Mouse (Mus musculus) heart, adult 2 months (tissue): Measurements from ENCODE around the gene Necab2. TPM values are rescaled to one million over a fixed set of nuclear protein-coding genes. Genes with fewer than 3 reads are reported as not detected.
A peak's percentile ranks its signal among the peaks of the same experiment; 100 is the strongest.

Experiments used
- DNase-seq, 2 experiments: peaks; one replicate each; pipeline ENCODE4 v3.0.0; 2021
- H3K27ac ChIP-seq: fragments of 200-600 bp; 2 replicates; pipeline ENCODE4 v1.8.1; 2022
- H3K27me3 ChIP-seq: fragments of 200-500 bp; 2 replicates; pipeline ENCODE4 v1.6.1; 2012; ENCODE audit warnings: mild to moderate bottlenecking, low read length, inconsistent platforms, mixed read lengths; ENCODE audit not compliant: control insufficient read depth, insufficient read depth
- H3K36me3 ChIP-seq: fragments of 200-500 bp; 2 replicates; pipeline ENCODE4 v1.6.1; 2012; ENCODE audit warnings: low read length, inconsistent platforms; ENCODE audit not compliant: control insufficient read depth, insufficient read depth
- H3K4me1 ChIP-seq: fragments of 200-500 bp; 2 replicates; pipeline ENCODE4 v1.6.1; 2011; ENCODE audit warnings: low read length; ENCODE audit not compliant: control insufficient read depth, insufficient read depth
- H3K4me3 ChIP-seq: fragments of 200-600 bp; 2 replicates; pipeline ENCODE4 v1.8.1; 2022
- H3K79me2 ChIP-seq: fragments of 200-500 bp; replicated peaks from 2 replicates; pipeline ENCODE4 v1.6.1; 2012; ENCODE audit warnings: mild to moderate bottlenecking, inconsistent platforms, low read length, moderate library complexity, mixed read lengths; ENCODE audit not compliant: control insufficient read depth, insufficient read depth
- H3K9ac ChIP-seq: fragments of 200-500 bp; 2 replicates; pipeline ENCODE4 v1.6.1; 2012; ENCODE audit warnings: low read depth, mild to moderate bottlenecking, control low read depth, inconsistent platforms, low read length, mixed read lengths
- CTCF ChIP-seq: fragments of 200-600 bp; IDR thresholded peaks from 2 replicates; pipeline ENCODE4 v1.8.1; 2022; ENCODE audit warnings: antibody characterized with exemption, mild to moderate bottlenecking, moderate library complexity
- EP300 ChIP-seq: fragments of 200-500 bp; IDR thresholded peaks from 2 replicates; pipeline ENCODE4 v1.6.1; 2011; ENCODE audit warnings: low read depth, low read length, control low read depth; ENCODE audit not compliant: insufficient read depth
- POLR2A ChIP-seq: fragments of 200-500 bp; IDR thresholded peaks from 2 replicates; pipeline ENCODE4 v1.6.1; 2011; ENCODE audit warnings: mild to moderate bottlenecking, low read depth, low read length, control low read depth; ENCODE audit not compliant: insufficient read depth
- WGBS: fragments of 180-500 bp; shearing (Covaris S2); methylation state at CpG from one replicate; pipeline ENCODE4 v1.1.7; 2018; 5-methylcytosine and 5-hydroxymethylcytosine counted together
- intact Hi-C: fragments of 180-260 bp; cut with DNase I; formaldehyde crosslinking; loops from one replicate; pipeline ENCODE4 v1.15.1; 2025
- polyA plus RNA-seq: library from polyadenylated mRNA; depleted of rRNA; stranded (reverse); fragments of >200 nt; gene quantifications from 2 replicates; pipeline ENCODE4 v1.2.3, GENCODE M21; 2012; rRNA removed
- total RNA-seq, 2 experiments: library from RNA; stranded (reverse); gene quantifications; 2 replicates each; pipeline ENCODE4 v1.2.3; 2021

The Necab2 gene
- total and polyA plus RNA-seq, 3 experiments = not detected

- intact Hi-C loops = no loop called here
- no peak overlapping the region for H3K27ac ChIP-seq
- H3K36me3 ChIP-seq = no peaks in the 10 kb centered on the region
- no peak for DNase-seq
- no peak overlapping the region for H3K4me3 ChIP-seq
- no peaks in the 10 kb centered on the region for H3K27me3 ChIP-seq
- no peak overlapping the region for H3K9ac ChIP-seq
- H3K79me2 ChIP-seq = no peaks in the 10 kb centered on the region
- no peaks in the 10 kb centered on the region for H3K4me1 ChIP-seq
- 85% methylated on average over 3 of the region's 3 CpGs for WGBS
- no peak for TF ChIP-seq POLR2A
- TF ChIP-seq EP300 = no peak
- no peak for TF ChIP-seq CTCF
Measured at GRCm38 (mm10) chr8:119514940-119515339, 68.4 kb downstream of the Necab2 start.

- intact Hi-C loops = no loop called here
- H3K79me2 ChIP-seq = no peaks in the 10 kb centered on the region
- WGBS = 85% methylated on average over 3 of the region's 3 CpGs
- no peak for DNase-seq
- no peak overlapping the region for H3K9ac ChIP-seq
- no peaks in the 10 kb centered on the region for H3K27me3 ChIP-seq
- H3K4me3 ChIP-seq = no peak overlapping the region
- no peak overlapping the region for H3K27ac ChIP-seq
- TF ChIP-seq EP300 (no peak), POLR2A (no peak)
- H3K4me1 ChIP-seq = no peaks in the 10 kb centered on the region
- H3K36me3 ChIP-seq = no peaks in the 10 kb centered on the region
Measured at GRCm38 (mm10) chr8:119515767-119516166, 69.2 kb downstream of the Necab2 start.

- Histone ChIP-seq H3K27ac (no peak overlapping the region), H3K79me2 (no peaks in the 10 kb centered on the region), H3K4me1 (no peaks in the 10 kb centered on the region), H3K36me3 (no peaks in the 10 kb centered on the region), H3K4me3 (no peak overlapping the region), H3K27me3 (no peaks in the 10 kb centered on the region), H3K9ac (no peak overlapping the region)
- DNase-seq = no peak
- 66% methylated on average over 5 of the region's 5 CpGs for WGBS
- TF ChIP-seq POLR2A = no peak
- no peak for TF ChIP-seq EP300
- TF ChIP-seq CTCF = no peak
- intact Hi-C loops = no loop called here
Measured at GRCm38 (mm10) chr8:119516674-119517073, 70.2 kb downstream of the Necab2 start.

DNA sequence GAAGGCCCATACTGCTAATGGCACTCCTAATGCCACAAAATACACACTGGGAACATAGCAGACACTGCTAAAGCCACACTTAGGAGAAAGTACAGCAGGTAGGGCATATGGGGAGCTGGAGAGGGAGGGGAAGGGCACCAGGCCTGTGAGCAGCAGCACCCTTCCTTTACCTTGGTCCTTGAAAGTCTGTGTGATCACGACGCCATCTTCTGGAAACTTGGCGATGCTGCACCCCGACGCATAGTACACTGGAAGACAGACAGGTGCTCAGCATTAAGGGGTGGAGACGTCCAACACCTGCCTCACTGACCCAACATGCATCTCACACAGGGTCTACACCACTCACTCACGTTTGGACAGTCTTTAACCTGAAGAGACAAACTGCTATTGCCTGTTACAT, 73.6 kb downstream of the Necab2 start:
- Histone ChIP-seq H3K4me1 (no peaks in the 10 kb centered on the region), H3K9ac (no peak overlapping the region), H3K36me3 (no peaks in the 10 kb centered on the region), H3K79me2 (no peaks in the 10 kb centered on the region), H3K4me3 (no peak overlapping the region), H3K27ac (no peak overlapping the region), H3K27me3 (no peaks in the 10 kb centered on the region)
- DNase-seq = no peak
- WGBS = 80% methylated on average over 7 of the region's 7 CpGs
- intact Hi-C loops = no loop called here
- no peak for TF ChIP-seq POLR2A
- TF ChIP-seq EP300 = no peak
- peak; percentile 28; the same call in 1 of the 2 replicates for TF ChIP-seq CTCF

Other genes with a start within 250 kb of the Necab2 start
- 100 to 1,000 TPM; 148 to 159 TPM for gene Hsbp1, start 102.2 kb upstream of the Necab2 start, total RNA-seq
- gene Hsbp1, start 102.2 kb upstream of the Necab2 start, polyA plus RNA-seq = 132 and 216 TPM in 2 replicates
- 100 to 1,000 TPM; 110 to 118 TPM for gene Mlycd, start 51.8 kb upstream of the Necab2 start, total RNA-seq
- gene Mlycd, start 51.8 kb upstream of the Necab2 start, polyA plus RNA-seq = 83.8 and 99.1 TPM in 2 replicates
- gene Osgin1, start 12.6 kb upstream of the Necab2 start, total RNA-seq = 1 to 10 TPM; 3.9 to 5.5 TPM
- 7.2 and 7.8 TPM in 2 replicates for gene Osgin1, start 12.6 kb upstream of the Necab2 start, polyA plus RNA-seq
- not detected for gene Slc38a8, start 55.0 kb downstream of the Necab2 start, total RNA-seq
- gene Slc38a8, start 55.0 kb downstream of the Necab2 start, polyA plus RNA-seq = 0.12 TPM in 1 of 2 replicates, not detected in the other
- gene Mbtps1, start 112.0 kb downstream of the Necab2 start, total RNA-seq = 10 to 100 TPM; 32.6 to 35.4 TPM
- 36.6 and 51.2 TPM in 2 replicates for gene Mbtps1, start 112.0 kb downstream of the Necab2 start, polyA plus RNA-seq
- 10 to 100 TPM; 17.6 to 20.4 TPM for gene Hsdl1, start 128.5 kb downstream of the Necab2 start, total RNA-seq
- gene Hsdl1, start 128.5 kb downstream of the Necab2 start, polyA plus RNA-seq = 11.9 and 15.6 TPM in 2 replicates
- not detected for gene Dnaaf1, start 128.5 kb downstream of the Necab2 start, total RNA-seq
- 0.12 and 0.39 TPM in 2 replicates for gene Dnaaf1, start 128.5 kb downstream of the Necab2 start, polyA plus RNA-seq
- 1 to 10 TPM; 3.6 to 3.7 TPM for gene Taf1c, start 158.5 kb downstream of the Necab2 start, total RNA-seq
- 6.5 and 8.7 TPM in 2 replicates for gene Taf1c, start 158.5 kb downstream of the Necab2 start, polyA plus RNA-seq
- not detected for gene Adad2, start 166.0 kb downstream of the Necab2 start, total RNA-seq
- gene Adad2, start 166.0 kb downstream of the Necab2 start, polyA plus RNA-seq = not detected in 2 replicates
- gene Kcng4, start 189.0 kb downstream of the Necab2 start, total RNA-seq = under 1 TPM; 0.05 to 0.23 TPM
- gene Kcng4, start 189.0 kb downstream of the Necab2 start, polyA plus RNA-seq = 0.33 and 0.41 TPM in 2 replicates
- 10 to 100 TPM; 27.9 to 33.2 TPM for gene Wfdc1, start 219.6 kb downstream of the Necab2 start, total RNA-seq
- gene Wfdc1, start 219.6 kb downstream of the Necab2 start, polyA plus RNA-seq = 39.0 and 41.4 TPM in 2 replicates